Mouse (Mus musculus) thymus, postnatal 36 days (tissue): ENCODE measurements around the gene Arglu1.

Source experiments
- DNase-seq, 2 experiments: peaks; one replicate each; pipeline ENCODE4 v3.0.0; 2022; ENCODE audit warnings: mixed read lengths in 2 of 2

The Arglu1 gene

DNA sequence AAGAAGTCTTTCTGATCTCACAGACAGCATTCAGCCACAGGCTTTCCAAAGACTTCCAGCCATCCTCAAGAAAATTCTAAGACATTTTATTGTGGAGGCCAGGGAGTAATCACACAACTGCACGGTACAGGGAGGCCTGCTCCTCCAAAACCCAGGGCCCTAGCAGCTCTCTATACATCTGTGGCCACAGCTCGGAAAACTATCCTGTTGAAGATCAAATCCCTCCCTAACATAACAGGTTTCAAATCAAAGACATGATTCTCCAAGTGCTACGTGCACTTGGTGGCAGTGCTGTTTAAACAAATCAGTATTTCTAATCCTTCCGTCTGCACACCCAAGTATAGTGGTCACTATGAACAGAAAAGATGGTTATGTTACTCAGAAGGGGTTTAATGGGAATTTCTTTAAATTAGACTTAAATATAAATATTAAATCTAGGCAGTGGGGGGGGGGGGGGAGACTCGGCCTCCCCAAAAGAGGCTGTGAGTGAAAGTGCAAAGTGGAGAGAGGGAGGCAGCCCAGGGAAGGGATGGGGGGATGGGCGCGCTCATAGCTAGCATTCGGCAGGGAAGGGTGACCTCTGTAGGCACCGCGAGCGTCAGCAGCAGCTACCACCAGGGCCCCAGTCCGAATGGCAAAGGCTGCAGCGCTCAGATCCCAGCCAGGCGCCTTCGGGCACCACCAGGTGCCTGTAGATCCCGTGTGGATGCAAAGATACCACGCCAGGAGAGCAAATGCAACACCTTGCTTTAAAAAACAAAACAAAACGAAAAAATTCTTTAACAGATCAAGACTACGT is 31.7 kb downstream of the Arglu1 start:
- DNase-seq: peak; percentile 39 to 53

DNA sequence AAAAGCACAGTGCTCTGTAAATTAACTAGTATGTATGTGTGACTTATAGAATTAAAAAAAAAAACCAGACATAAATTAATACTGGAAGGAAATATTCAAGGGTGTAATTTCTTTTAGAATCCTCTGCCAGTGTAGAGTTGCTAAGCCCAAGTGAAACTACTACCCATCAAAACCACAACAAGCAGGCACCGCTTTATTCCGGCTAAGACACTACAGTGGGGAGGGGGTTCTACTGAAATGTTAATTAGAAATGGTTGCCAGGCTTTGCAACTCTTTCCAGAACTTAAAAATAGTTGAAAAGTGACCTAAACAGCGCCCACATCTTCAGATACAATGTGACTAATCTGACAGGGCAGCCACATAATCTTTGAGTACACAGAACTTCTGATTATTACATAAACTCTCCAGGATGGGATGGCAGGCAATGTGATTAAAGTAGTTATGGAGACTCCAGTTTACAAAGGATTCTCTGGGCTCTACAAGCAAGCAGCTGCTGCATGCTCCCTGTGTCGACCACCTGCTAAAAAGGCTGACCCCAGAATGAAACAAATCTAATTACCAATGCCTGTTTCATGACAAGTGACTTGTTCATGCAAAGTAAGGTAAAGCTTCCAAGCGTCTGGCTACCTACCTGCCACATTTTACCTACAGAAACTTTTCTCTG is 32.5 kb downstream of the Arglu1 start:
- no peak for DNase-seq

DNA sequence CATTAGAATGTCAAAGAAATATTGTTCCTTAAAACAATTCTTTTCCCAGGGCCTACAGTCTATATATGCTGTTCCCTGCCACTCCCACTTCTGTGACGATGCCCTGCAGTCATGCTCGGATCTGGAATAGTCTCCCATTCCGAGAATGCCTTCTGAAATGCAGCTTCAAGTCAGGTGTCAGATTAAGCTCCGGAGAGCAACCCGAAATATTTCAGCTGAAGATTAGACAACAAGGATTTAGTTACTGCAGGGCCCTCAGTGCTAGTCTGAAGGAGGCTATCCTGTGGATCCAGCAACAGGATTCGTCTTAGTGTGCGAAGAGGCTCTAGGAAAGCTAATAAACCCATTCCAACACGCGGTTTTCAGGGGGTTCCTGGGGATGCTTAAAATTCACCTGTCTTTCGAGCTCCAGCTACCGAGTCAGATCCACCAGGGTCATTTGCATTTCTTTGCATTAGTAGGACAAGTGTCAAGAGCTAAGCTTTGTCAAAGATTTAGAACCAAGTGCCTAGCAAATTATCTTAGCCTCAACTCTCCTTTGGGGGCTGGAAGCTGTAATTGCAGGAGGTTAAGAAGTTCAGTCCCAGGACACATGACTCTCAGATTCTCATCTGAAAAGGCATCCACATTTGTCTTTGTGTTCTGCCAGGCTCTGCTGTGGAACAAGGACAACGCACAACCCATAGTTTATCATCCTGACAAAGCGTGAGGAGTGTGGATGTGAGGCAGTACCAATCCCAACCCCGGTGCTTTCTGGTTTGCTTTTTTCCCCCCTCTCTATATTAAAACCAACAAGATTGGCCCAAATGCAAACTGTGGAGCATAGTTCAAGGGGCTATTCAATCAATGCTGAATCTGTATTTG is 33.5 kb downstream of the Arglu1 start:
- no peak for DNase-seq

DNA sequence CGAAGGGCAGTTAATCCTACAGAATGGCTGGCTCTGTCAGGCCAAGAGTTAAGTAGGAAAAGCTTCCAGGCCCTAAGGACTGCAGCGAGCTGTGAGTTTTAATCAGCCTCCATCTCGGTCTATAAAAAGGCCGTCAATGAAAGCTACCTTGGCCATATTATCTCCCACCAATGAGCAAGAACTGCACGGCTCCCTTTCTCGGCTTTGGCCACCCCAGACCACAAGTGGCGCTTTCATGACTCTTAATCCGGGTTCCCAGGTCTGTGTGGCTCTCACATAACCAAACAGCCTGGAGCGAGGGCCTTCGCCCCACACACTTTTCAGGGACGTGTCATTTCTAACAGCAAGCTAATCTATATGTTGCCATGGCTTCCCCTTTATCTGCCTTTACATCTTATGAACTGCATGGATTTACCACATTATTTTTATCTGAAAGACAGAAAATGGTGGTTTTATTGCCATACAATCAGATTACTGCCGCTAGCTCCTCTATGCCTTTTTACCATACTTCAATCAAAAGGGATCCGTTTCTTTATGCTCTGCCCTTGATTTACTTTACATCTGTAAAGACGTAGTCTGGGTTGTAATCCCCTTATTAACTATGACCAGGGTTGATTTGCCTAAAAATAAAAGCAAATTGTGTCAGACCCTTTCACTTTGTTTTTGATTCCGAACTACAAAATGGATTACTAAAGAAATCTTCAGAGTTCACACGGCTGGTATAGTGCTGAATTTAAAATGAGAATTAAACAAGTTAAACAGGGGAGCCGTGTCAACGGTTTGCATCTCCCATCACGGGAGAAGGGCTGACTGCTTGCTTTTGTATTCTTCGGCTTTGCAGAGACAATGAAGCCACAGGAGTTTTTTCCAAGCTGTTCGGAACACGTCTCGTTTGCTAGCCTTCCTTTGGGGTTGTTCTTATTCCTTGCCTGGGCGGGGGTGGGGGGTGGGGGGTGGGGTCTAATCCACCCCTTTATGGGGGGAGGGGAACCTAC is 34.7 kb downstream of the Arglu1 start:
- no peak for DNase-seq

DNA sequence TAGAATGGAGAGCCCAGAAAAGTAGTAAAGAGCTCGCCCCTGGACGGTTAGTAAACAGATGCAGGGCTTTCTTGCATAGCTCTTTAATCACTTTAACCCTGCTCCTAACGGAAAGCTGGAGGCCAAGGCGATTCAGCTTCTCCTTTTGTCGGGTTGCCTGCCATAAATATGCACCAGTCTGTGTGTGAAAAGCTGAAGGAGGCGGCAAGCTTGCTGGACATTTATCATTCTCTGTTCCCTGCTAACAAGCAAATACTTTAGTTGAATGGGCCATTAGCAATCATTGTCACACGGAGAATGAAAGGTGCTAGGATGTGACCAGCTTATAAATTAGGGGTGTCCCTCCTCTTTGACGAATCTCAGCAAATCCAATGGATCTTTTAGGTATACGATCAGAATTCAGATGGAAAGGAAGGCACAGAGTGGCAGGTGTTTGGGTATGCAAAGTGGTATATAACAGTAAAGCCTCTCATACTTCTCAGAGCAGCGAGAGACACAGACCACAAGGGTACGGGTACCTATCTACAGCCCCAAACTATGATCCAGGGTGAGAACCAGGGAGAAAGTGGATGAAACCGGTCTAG is 36.3 kb downstream of the Arglu1 start:
- DNase-seq: no peak

DNA sequence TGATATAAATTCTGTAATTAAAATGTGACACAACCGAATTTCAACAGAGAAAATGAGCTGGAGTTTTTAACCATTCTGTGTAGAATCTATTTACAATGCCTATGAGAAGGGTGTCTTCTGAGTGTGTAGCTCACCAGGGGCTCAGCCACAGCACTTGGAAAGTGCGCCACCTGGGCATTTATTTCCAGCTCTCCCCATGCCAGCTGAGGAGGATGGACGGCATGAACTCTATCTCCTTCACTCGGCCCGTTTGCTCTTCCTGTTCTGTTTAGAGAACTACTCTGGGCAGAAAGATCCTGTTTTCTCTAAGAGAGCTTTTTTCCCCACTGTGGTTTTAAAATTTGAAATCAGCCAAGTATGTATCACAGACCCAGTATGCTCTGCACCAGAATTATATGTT is 37.0 kb downstream of the Arglu1 start:
- no peak for DNase-seq

DNA sequence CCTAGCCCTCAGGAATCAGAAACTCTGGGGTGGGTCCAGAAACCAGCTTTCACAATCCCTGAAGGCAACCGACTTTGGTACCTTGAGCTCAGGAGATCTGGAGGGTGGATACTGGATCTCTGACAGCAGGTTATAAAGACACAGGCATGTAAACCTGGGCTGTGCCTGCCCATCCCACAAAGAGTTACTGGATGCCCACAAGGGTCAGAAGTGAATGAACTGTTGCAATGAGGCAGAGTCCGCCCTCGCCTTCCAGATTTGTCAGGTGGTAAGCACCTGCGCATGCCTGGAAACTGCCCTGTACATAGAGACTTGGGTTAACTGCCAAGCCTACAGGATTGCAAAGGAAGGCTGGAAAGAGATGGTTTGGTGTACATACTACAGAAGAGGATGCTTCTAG is 37.9 kb downstream of the Arglu1 start:
- DNase-seq: no peak

DNA sequence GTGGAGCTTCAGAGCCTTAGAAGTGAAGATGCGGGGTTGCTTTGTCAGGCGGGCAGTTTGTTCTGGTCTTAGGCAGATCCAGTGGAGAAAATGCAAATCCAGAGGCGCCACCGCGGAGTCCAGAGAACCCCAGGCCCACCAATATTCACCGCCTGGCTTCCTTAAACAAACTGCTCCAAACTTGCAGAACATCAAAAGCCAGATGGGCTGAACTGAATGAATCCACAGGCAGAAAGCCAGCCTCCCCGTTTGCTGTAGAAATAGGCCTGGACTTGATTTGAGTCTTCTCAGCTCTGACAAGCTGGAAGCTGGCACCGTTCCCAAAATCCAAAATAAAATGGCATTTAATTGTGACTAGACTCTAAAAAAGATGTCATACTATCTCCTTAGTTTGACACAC is 40.4 kb downstream of the Arglu1 start:
- DNase-seq: no peak

DNA sequence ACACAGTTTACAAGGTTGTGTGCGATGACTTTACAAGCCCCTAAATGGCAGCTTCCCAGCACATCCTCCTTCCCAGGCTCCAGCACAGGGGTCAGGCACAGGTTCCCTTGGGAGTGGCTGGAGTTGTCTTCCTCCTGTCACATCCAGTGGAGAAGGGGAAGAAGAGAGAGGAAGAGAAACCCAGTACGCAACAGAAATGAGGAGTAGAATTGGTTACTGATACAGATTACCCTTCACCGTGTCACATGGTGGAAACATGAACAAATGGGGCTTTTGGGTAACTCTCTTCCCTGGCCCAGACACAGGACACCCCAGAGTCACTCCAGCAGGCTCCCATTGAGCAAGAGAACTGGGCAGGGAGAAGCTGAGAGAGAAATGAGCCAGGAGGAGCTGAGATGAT is 40.8 kb downstream of the Arglu1 start:
- no peak for DNase-seq

DNA sequence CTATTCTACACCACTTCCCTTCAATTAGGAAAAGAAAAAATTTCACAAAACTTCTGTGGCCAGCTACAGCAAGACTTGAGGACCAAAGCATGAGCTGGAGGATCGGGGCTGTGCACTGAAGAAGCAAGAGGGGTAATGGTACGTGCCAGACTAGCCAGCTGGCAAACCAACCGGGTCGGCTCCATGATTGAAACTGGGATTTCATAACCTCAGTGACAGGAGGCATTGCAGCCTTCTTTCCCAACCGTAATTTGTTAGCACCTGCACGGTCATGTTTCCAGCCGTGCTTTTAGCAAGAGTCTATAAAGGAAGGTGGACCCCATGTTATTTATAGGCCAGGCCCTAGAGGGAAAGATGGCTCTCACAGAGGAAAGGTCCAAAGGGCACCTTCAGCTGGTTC is 41.6 kb downstream of the Arglu1 start:
- DNase-seq: no peak

DNA sequence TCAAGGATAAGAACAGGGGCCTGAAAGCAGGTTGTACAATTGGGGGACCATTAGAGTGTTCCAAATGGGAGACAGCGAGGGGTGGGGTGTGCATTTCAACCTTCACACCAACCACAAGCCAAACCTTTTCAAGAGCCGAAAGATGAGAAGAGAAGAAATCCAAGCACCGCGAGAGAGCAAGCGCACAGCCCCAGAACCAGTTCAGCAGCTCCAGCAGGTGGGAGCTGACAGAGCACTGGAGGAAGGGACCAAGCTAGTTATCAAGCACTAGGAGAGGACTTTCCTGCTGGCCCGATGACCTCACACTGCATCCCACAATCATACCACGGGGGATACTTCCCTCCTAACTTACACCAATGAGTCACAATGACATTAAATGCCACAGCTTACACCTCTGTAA is 42.5 kb downstream of the Arglu1 start:
- no peak for DNase-seq

DNA sequence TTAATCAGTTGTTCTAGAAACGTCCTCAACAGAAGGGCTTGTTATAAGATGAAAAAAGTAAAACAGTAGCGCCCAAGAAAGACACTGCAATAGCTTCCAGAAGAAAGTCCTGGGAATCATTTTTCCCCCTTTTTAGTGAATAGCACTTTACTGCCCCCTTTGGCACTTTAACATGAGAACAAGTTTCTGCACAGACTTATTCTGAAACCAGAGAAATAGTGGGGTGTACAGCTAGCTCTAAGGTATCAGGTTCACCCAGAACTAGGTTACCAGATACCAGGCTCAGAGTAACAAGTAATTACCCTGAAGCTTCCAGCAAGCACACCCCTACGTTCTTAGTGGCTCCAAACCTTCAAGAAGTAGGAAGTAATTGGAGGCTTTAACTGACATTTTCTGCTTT is 43.0 kb downstream of the Arglu1 start:
- DNase-seq: no peak

DNA sequence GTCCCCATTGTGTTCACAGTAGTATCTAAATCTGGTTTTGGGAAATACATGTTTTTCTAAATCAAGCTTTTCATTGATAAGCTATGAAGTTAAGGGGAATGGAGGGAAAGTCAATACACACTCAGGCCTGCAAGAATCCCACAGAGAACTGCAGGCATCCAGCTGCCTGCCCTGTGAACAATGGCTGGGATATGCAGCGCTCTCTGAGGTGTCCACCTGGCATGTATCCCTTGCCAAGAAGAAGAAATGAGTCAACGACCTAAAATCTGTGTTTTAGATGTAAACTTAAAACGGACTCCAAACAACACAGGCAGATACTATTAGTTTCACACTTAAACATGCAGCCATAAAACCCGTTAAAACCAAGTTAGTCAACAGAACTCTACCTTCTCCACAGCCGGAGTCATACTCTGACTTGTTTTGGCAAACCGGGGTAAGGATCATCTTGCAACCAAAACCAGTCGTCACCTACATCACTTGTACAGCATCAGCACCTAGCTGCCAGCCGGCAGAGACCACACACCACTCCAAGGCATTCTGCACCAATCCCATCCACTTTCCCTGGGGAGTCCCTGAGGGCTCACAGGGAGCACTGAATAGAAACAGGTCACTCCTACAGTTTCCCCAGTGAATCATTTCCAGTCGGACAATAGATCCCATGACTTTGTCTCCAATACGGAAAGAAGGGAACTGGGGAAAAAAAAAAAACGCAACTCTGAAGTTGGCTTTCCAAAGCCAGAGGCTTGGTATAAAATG is 46.0 kb downstream of the Arglu1 start:
- no peak for DNase-seq

DNA sequence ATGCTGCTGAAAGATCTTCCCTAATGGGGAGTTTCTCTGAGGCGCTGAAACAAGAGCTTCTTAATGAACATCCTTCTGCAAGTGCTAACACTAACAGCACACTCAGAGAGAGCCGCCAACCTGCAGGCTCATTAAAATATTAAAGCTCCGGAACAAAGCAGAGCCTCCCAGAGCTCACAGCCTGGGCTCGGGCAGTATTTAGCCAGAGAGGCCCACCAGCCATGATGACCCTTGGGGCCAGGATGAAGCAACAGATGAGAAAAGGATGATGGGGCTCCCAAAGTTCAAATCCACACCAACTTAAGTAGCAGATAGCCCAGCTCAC is 50.1 kb downstream of the Arglu1 start:
- no peak for DNase-seq

DNA sequence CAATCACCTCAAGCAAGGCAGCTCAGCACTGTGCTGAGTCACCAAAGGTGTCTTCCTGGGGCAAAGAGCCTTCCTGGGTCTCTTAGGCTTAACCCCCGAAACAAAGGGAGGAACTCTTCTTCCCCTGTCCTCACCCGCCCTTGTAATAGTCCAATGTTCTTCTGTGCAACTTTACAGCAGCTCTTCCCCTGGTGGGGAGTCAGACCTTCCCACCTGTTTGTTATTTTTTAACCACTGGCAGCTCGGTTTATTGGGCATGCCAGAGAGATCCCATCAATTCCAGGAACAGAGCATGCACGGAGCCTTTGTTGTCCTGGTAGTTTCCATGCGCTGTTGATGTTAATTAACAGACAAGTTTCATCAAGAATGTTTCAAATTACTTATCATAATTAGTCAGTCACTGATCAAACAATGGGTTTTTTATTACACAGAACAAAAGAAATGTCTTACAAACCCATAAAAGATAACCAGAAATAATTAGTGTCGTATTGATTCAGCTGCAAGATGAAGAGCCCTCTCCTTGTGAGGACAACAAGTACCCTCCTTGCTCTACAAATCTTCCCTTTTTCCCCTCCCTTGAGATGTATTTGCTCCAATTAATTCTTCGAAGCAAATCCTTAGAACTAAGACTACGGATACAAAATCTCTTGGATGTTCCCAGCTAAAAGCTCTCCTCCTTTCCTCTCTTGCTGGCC is 50.6 kb downstream of the Arglu1 start:
- no peak for DNase-seq

DNA sequence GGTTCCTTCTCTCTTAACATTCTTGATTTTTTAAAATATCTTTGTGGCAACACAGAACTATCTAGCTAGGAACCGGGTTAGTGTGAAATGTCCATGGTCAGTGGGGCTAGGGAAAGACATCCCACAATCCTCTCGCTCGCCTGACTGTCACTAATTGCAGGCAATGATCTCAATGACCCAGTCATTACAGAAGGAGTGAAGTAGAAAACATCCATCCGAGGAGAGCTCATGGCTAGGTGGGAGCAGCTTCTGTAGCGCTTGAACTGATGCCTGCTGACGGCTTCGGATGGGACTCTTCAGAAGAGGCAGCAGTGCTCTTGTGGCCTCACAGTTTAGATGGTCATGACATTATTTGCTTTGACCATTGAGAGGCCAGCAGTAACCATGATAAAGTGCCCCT is 58.9 kb downstream of the Arglu1 start:
- no peak for DNase-seq

DNA sequence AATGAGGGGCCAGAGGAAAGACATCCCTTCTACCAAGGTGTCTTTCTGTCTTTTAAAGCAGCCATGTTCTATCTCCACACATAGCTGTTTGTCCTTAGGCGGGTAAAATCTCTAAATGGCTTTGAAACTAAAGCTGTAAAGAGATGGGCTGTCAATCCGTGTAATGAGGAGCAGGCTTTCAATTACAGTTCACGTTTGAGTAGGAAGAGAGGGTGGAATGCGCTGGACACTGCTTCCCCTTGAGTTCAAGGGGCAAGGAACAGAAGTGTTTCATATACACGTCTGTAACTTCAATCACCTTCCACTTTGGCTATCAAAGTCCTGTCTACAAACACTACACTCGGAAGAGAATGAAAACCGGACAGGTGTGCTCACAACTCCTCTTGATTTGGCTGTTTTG is 66.3 kb downstream of the Arglu1 start:
- no peak for DNase-seq

DNA sequence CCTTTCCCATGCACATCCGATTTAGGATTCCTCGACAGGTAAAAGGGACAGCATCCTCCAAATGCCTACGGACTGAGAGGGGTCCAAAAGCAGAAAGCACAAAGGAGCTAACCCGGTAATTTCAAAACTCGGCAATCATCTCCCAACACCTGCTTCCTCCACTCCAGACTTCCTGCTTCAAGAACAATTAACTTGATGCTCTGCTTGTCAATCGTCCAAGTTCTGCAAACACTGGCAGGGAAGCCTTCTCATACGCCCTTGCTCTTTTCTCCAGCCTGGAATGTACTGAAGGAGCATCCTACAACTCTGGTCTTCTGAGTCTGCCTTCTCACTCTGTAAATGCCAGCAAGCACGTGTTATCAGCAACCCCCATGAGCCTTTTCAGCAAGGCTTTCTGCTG is 66.8 kb downstream of the Arglu1 start:
- no peak for DNase-seq

DNA sequence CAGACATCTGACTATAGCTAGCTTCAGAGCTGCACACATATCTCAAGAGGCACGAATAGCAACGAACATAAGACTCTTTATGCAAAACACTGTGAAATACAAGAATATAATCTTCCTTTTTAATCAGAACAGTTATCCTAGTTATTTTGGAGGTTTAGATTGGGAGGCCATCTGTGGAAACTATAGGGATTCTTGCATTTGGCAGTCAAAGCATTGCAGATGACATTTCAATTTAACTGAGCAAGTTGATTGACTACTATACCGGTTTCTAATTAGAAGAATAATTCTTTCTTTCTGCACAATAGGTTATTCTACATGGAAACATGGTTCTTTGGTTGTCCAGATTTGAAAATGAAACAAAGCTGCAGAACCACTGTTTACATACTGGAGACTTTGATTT is 67.8 kb downstream of the Arglu1 start:
- DNase-seq: no peak

DNA sequence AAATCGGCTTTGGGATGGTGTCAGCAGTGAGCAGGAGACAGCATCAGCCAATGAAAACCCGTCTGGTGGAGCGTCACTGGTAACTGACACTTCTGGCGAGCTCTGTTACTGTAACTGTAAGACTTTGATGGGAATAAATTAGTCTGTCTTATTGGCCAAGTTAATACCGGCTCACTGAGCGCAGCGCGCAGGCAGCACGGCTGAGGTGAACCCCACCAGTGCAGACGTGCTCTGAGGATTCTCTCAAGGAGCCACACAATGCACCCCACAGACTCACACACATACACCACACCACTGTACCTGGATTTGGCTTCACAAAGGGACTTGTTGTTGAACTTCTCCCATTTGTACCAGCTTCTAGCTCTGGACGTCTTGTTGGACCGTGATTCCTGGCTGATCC is 68.3 kb downstream of the Arglu1 start:
- DNase-seq: no peak
